24 mouse cellular contexts compared by ENCODE assay signal in genomic region chr7:138075231-138075630, GRCm38 (mm10).
DNase-seq lines count a peak whose midpoint lies in the region; ATAC-seq and TF ChIP-seq lines count a peak whose summit lies in the region.
"Had no signal": no experiment of that assay in that cellular context is flagged by ENCODE, and none has a peak within 500 bp of the region (broad histone marks: within the 10 kb centered on the region; RNA-seq: fewer than 3 reads in every experiment).

No protein-coding gene starts in this region.

- no peaks in the 10 kb centered on the region for H3K27me3 ChIP-seq in forebrain, postnatal 0 days (ENCODE audit: insufficient read depth, low read length)
- no peaks in the 10 kb centered on the region for H3K27me3 ChIP-seq in forebrain, embryonic 11.5 days (ENCODE audit: control insufficient read depth, insufficient read depth, low read length)
- no peaks in the 10 kb centered on the region for H3K27me3 ChIP-seq in kidney, embryonic 16.5 days (ENCODE audit: insufficient read depth, low read length)
- no peaks in the 10 kb centered on the region for H3K27me3 ChIP-seq in midbrain, embryonic 16.5 days (ENCODE audit: control insufficient read depth, insufficient read depth, low read depth, low read length)
- H3K27me3 ChIP-seq in midbrain, embryonic 11.5 days (ENCODE audit: control insufficient read depth, insufficient read depth, low read length) = no peaks in the 10 kb centered on the region
- H3K27me3 ChIP-seq: embryonic facial prominence, embryonic 15.5 days; heart, embryonic 15.5 days; hindbrain, embryonic 13.5 days; Patski had no signal

- no peak for TF ChIP-seq CTCF in forebrain, postnatal 0 days (IDR thresholded peaks at IDR 0.05; ENCODE audit: low read depth)

- no peak overlapping the region for H3K9ac ChIP-seq in forebrain, postnatal 0 days
- no peak overlapping the region for H3K9ac ChIP-seq in forebrain, embryonic 11.5 days (ENCODE audit: low read length)
- H3K9ac ChIP-seq in kidney, embryonic 16.5 days (replicated peaks; ENCODE audit: low read length) = no peak overlapping the region
- H3K9ac ChIP-seq in midbrain, embryonic 16.5 days (ENCODE audit: low read depth, low read length) = no peak overlapping the region
- no peak overlapping the region for H3K9ac ChIP-seq in midbrain, embryonic 11.5 days (ENCODE audit: low read length)
- H3K9ac ChIP-seq: embryonic facial prominence, embryonic 15.5 days; heart, embryonic 15.5 days; hindbrain, embryonic 13.5 days had no signal

- no peak overlapping the region for H3K4me3 ChIP-seq in forebrain, postnatal 0 days (ENCODE audit: low read depth, low read length)
- no peak overlapping the region for H3K4me3 ChIP-seq in forebrain, embryonic 11.5 days (ENCODE audit: low read depth, low read length)
- H3K4me3 ChIP-seq in kidney, embryonic 16.5 days (ENCODE audit: low read length) = no peak overlapping the region
- no peak overlapping the region for H3K4me3 ChIP-seq in midbrain, embryonic 16.5 days (ENCODE audit: low read depth, low read length)
- no peak overlapping the region for H3K4me3 ChIP-seq in midbrain, embryonic 11.5 days (ENCODE audit: low read depth, low read length)
- H3K4me3 ChIP-seq: embryonic facial prominence, embryonic 15.5 days; erythroblast, embryonic 14.5 days; forebrain, embryonic 10.5 days; gastrocnemius, adult 2 months; heart, embryonic 15.5 days; hindbrain, embryonic 13.5 days had no signal

- DNase-seq in forebrain, postnatal 0 days = peak; percentile 17
- no peak for DNase-seq in forebrain, embryonic 11.5 days (ENCODE audit: low spot score)
- no peak for DNase-seq in kidney, postnatal 4 days
- no peak for DNase-seq in midbrain, embryonic 11.5 days (ENCODE audit: low spot score, missing footprints)
- DNase-seq in lung, postnatal 36 days = no peak
- no peak for DNase-seq in layer of hippocampus, adult 8-10 months (ENCODE audit: low spot score in 2 of 2)
- DNase-seq: adrenal gland, postnatal 14 days; cerebellum, adult 11 months; cerebellum, adult 8-10 months; cerebellum, postnatal 14 days; embryo, embryonic 11 days; gastrocnemius, adult 2 months; gastrocnemius, postnatal 25 days; heart, adult 11 months; heart, postnatal 14 days had no signal

- no peaks in the 10 kb centered on the region for H3K4me1 ChIP-seq in forebrain, postnatal 0 days (ENCODE audit: insufficient read depth)
- H3K4me1 ChIP-seq in forebrain, embryonic 11.5 days (replicated peaks; ENCODE audit: control insufficient read depth, insufficient read depth, low read length) = no peaks in the 10 kb centered on the region
- H3K4me1 ChIP-seq in kidney, embryonic 16.5 days (ENCODE audit: insufficient read depth, low read length) = no peaks in the 10 kb centered on the region
- peaks cover 4% of the 10 kb centered on the region for H3K4me1 ChIP-seq in midbrain, embryonic 16.5 days (ENCODE audit: control insufficient read depth, insufficient read depth, low read length)
- no peaks in the 10 kb centered on the region for H3K4me1 ChIP-seq in midbrain, embryonic 11.5 days (ENCODE audit: control insufficient read depth, insufficient read depth, low read length)
- H3K4me1 ChIP-seq: embryonic facial prominence, embryonic 15.5 days; forebrain, embryonic 10.5 days; heart, embryonic 15.5 days had no signal

- no peaks in the 10 kb centered on the region for H3K9me3 ChIP-seq in forebrain, postnatal 0 days (ENCODE audit: low read length)
- H3K9me3 ChIP-seq in forebrain, embryonic 11.5 days (ENCODE audit: control insufficient read depth, low read length) = no peaks in the 10 kb centered on the region
- H3K9me3 ChIP-seq in kidney, embryonic 16.5 days (ENCODE audit: low read length) = no peaks in the 10 kb centered on the region
- no peaks in the 10 kb centered on the region for H3K9me3 ChIP-seq in midbrain, embryonic 16.5 days (replicated peaks; ENCODE audit: control insufficient read depth, low read length, poor library complexity, severe bottlenecking)
- no peaks in the 10 kb centered on the region for H3K9me3 ChIP-seq in midbrain, embryonic 11.5 days (ENCODE audit: control insufficient read depth, low read length)
- H3K9me3 ChIP-seq: embryonic facial prominence, embryonic 15.5 days; forebrain, embryonic 10.5 days; heart, embryonic 15.5 days; hindbrain, embryonic 13.5 days had no signal

- H3K36me3 ChIP-seq in forebrain, postnatal 0 days (ENCODE audit: insufficient read depth) = no peaks in the 10 kb centered on the region
- no peaks in the 10 kb centered on the region for H3K36me3 ChIP-seq in forebrain, embryonic 11.5 days (ENCODE audit: control insufficient read depth, insufficient read depth, low read length)
- no peaks in the 10 kb centered on the region for H3K36me3 ChIP-seq in kidney, embryonic 16.5 days (ENCODE audit: insufficient read depth, low read length)
- no peaks in the 10 kb centered on the region for H3K36me3 ChIP-seq in midbrain, embryonic 16.5 days (ENCODE audit: control insufficient read depth, insufficient read depth, low read length)
- H3K36me3 ChIP-seq in midbrain, embryonic 11.5 days (ENCODE audit: control insufficient read depth, insufficient read depth, low read length) = no peaks in the 10 kb centered on the region
- H3K36me3 ChIP-seq: embryonic facial prominence, embryonic 15.5 days; forebrain, embryonic 10.5 days; heart, embryonic 15.5 days; hindbrain, embryonic 13.5 days had no signal

- no peak overlapping the region for H3K27ac ChIP-seq in forebrain, postnatal 0 days (ENCODE audit: low read depth, low read length)
- no peak overlapping the region for H3K27ac ChIP-seq in forebrain, embryonic 11.5 days (ENCODE audit: low read depth, low read length)
- H3K27ac ChIP-seq in kidney, embryonic 16.5 days (ENCODE audit: low read length) = no peak overlapping the region
- H3K27ac ChIP-seq in midbrain, embryonic 16.5 days (ENCODE audit: low read length) = peak overlapping the region; percentile 38; the same call in 1 of the 2 replicates
- no peak overlapping the region for H3K27ac ChIP-seq in midbrain, embryonic 11.5 days (ENCODE audit: low read depth, low read length)
- H3K27ac ChIP-seq: embryonic facial prominence, embryonic 15.5 days; forebrain, embryonic 10.5 days; gastrocnemius, adult 2 months; heart, embryonic 15.5 days; hindbrain, embryonic 13.5 days had no signal

- no peak overlapping the region for H3K4me2 ChIP-seq in forebrain, postnatal 0 days (ENCODE audit: low read depth)
- H3K4me2 ChIP-seq in forebrain, embryonic 11.5 days (ENCODE audit: low read depth, low read length, severe bottlenecking) = no peak overlapping the region
- no peak overlapping the region for H3K4me2 ChIP-seq in kidney, embryonic 16.5 days (replicated peaks; ENCODE audit: low read depth, low read length)
- no peak overlapping the region for H3K4me2 ChIP-seq in midbrain, embryonic 16.5 days (ENCODE audit: low read length)
- no peak overlapping the region for H3K4me2 ChIP-seq in midbrain, embryonic 11.5 days
- H3K4me2 ChIP-seq: embryonic facial prominence, embryonic 15.5 days; heart, embryonic 15.5 days; hindbrain, embryonic 13.5 days had no signal

- WGBS in forebrain, postnatal 0 days = 54% methylated on average over 3 of the region's 3 CpGs
- WGBS in forebrain, embryonic 11.5 days = 78% methylated on average over 3 of the region's 3 CpGs
- WGBS in kidney, embryonic 16.5 days = 39% methylated on average over 3 of the region's 3 CpGs
- 44% methylated on average over 3 of the region's 3 CpGs for WGBS in midbrain, embryonic 16.5 days
- WGBS in midbrain, embryonic 11.5 days = 67% methylated on average over 3 of the region's 3 CpGs

- ATAC-seq in forebrain, postnatal 0 days = peak; percentile 32
- no peak for ATAC-seq in forebrain, embryonic 11.5 days (replicated peaks; ENCODE audit: low FRiP score)
- ATAC-seq in kidney, embryonic 16.5 days (ENCODE audit: low FRiP score, low TSS enrichment) = 0 out of 2 replicates have a peak, but pooled peaks have one; percentile 9
- no peak for ATAC-seq in midbrain, embryonic 16.5 days
- no peak for ATAC-seq in midbrain, embryonic 11.5 days (ENCODE audit: low FRiP score)
- ATAC-seq: activated CD4-positive, CD25-positive, alpha-beta regulatory T cell, adult 4 months; Patski had no signal

Comparison
In these comparisons a context has a peak if more than half of its experiments do, and no peak if none do; other contexts are left out.
1. ATAC-seq: peak in forebrain, postnatal 0 days (single experiment) and kidney, embryonic 16.5 days (single experiment); none in forebrain, embryonic 11.5 days (single experiment), midbrain, embryonic 16.5 days (single experiment) and midbrain, embryonic 11.5 days (single experiment).